Mouse (Mus musculus) midbrain, embryonic 14.5 days (tissue): ENCODE measurements at regions not wholly inside any gene's neighbourhood (a gene's known extent, or its start where the extent isn't known, plus 50 kb on each side); places are given as distances from the start of the nearest gene placed in this dataset.
A peak's percentile ranks its signal among the peaks of the same experiment; 100 is the strongest.

Experiments used
- ATAC-seq: fragments of 200-750 bp; cut with Nextera tagmentation; 2 replicates; pipeline ENCODE4 v1.8.0; 2017; ENCODE audit warnings: moderate number of reproducible peaks, moderate library complexity; ENCODE audit not compliant: low FRiP score, low TSS enrichment
- DNase-seq: peaks from one replicate; pipeline ENCODE4 v3.0.0-alpha.2; 2015
- H3K27ac ChIP-seq: fragments of 300-500 bp; sonication (generic); replicated peaks from 2 replicates; pipeline ENCODE4 v1.5.1; 2014; ENCODE audit warnings: mild to moderate bottlenecking, low read depth, low read length, moderate library complexity
- H3K27me3 ChIP-seq: fragments of 300-500 bp; sonication (generic); 2 replicates; pipeline ENCODE4 v1.6.1; 2014; ENCODE audit warnings: low read length, control low read depth, mixed read lengths; ENCODE audit not compliant: control insufficient read depth, insufficient read depth
- H3K36me3 ChIP-seq: fragments of 300-500 bp; sonication (generic); 2 replicates; pipeline ENCODE4 v1.6.1; 2014; ENCODE audit warnings: low read length, control low read depth; ENCODE audit not compliant: control insufficient read depth, insufficient read depth
- H3K4me1 ChIP-seq: fragments of 300-500 bp; sonication (generic); 2 replicates; pipeline ENCODE4 v1.6.1; 2014; ENCODE audit warnings: mild to moderate bottlenecking, antibody characterized with exemption, low read length, control low read depth; ENCODE audit not compliant: control insufficient read depth, insufficient read depth
- H3K4me2 ChIP-seq: fragments of 300-500 bp; sonication (generic); 2 replicates; pipeline ENCODE4 v1.6.1; 2014; ENCODE audit warnings: mild to moderate bottlenecking, low read length, moderate library complexity
- H3K4me3 ChIP-seq: fragments of 300-500 bp; sonication (generic); replicated peaks from 2 replicates; pipeline ENCODE4 v1.5.1; 2014; ENCODE audit warnings: low read depth, low read length
- H3K9ac ChIP-seq: fragments of 300-500 bp; sonication (generic); replicated peaks from 2 replicates; pipeline ENCODE4 v1.6.1; 2014; ENCODE audit warnings: mild to moderate bottlenecking, low read length, moderate library complexity
- H3K9me3 ChIP-seq: fragments of 300-500 bp; sonication (generic); 2 replicates; pipeline ENCODE4 v1.6.1; 2016; ENCODE audit warnings: low read length, control low read depth, mixed read lengths; ENCODE audit not compliant: control insufficient read depth
- whole genome bisulfite sequencing: fragments of 180-500 bp; shearing (Covaris S2); extraction: QIAGEN DNeasy Blood & Tissue Kit; methylation state at CpG from one replicate; pipeline ENCODE4 v1.1.7; 2014; 5-methylcytosine and 5-hydroxymethylcytosine counted together

- no peak overlapping the region for H3K4me3 ChIP-seq
- no peak overlapping the region for H3K4me2 ChIP-seq
- H3K36me3 ChIP-seq: no peaks in the 10 kb centered on the region
- H3K9me3 ChIP-seq: no peaks in the 10 kb centered on the region
- no peaks in the 10 kb centered on the region for H3K4me1 ChIP-seq
- no peak overlapping the region for H3K9ac ChIP-seq
- no peaks in the 10 kb centered on the region for H3K27me3 ChIP-seq
- ATAC-seq: no peak
- 78% methylated on average over 6 of the region's 6 CpGs for WGBS
- no peak for DNase-seq
- H3K27ac ChIP-seq: no peak overlapping the region
Measured at GRCm38 (mm10) chr12:63598905-63599304, 875.6 kb downstream of the Fscb start.

DNA sequence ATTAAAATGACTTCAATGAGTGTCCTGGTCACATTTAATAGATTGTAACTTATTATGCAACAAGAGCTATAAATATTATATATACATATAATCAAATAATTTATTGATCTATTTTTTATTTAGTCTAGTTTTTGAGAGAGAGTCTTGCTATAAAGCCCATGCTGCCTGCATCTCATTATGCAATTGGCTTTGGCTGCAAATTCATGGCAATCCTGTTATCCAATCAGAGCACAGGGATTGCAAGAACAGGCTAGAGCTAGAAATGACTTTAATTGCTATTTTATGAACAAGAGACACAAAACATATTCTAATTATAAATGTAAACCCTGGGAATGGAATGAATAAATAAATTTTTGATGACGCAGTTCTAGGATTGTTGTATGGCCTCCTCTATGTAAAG is 919.8 kb downstream of the Fscb start:
- DNase-seq (peak; percentile 4), ATAC-seq (no peak)
- no peaks in the 10 kb centered on the region for H3K9me3 ChIP-seq
- H3K36me3 ChIP-seq: no peaks in the 10 kb centered on the region
- WGBS: 90% methylated on average over 1 of the region's 1 CpGs
- no peak overlapping the region for H3K9ac ChIP-seq
- H3K4me1 ChIP-seq: no peaks in the 10 kb centered on the region
- H3K4me3 ChIP-seq: no peak overlapping the region
- no peaks in the 10 kb centered on the region for H3K27me3 ChIP-seq
- no peak overlapping the region for H3K4me2 ChIP-seq
- no peak overlapping the region for H3K27ac ChIP-seq

GRCm38 (mm10) chr12:63552831-63553230 is 921.7 kb downstream of the Fscb start:
- no peak overlapping the region for H3K4me3 ChIP-seq
- no peak overlapping the region for H3K4me2 ChIP-seq
- no peaks in the 10 kb centered on the region for H3K4me1 ChIP-seq
- H3K9me3 ChIP-seq: no peaks in the 10 kb centered on the region
- no peaks in the 10 kb centered on the region for H3K27me3 ChIP-seq
- WGBS: 80% methylated on average over 4 of the region's 4 CpGs
- no peak for ATAC-seq
- DNase-seq: no peak
- no peaks in the 10 kb centered on the region for H3K36me3 ChIP-seq
- no peak overlapping the region for H3K27ac ChIP-seq
- no peak overlapping the region for H3K9ac ChIP-seq

- H3K4me1 ChIP-seq: no peaks in the 10 kb centered on the region
- no peaks in the 10 kb centered on the region for H3K9me3 ChIP-seq
- H3K27me3 ChIP-seq: no peaks in the 10 kb centered on the region
- no peak overlapping the region for H3K27ac ChIP-seq
- no peak overlapping the region for H3K4me2 ChIP-seq
- 40% methylated on average over 1 of the region's 1 CpGs for WGBS
- no peak for ATAC-seq
- no peaks in the 10 kb centered on the region for H3K36me3 ChIP-seq
- H3K9ac ChIP-seq: no peak overlapping the region
- no peak for DNase-seq
- no peak overlapping the region for H3K4me3 ChIP-seq
Measured at GRCm38 (mm10) chr12:63534084-63534483, 940.4 kb downstream of the Fscb start.

- no peak overlapping the region for H3K9ac ChIP-seq
- H3K4me1 ChIP-seq: no peaks in the 10 kb centered on the region
- H3K4me2 ChIP-seq: no peak overlapping the region
- H3K9me3 ChIP-seq: no peaks in the 10 kb centered on the region
- 86% methylated on average over 3 of the region's 3 CpGs for WGBS
- no peak for ATAC-seq
- H3K27ac ChIP-seq: no peak overlapping the region
- no peaks in the 10 kb centered on the region for H3K36me3 ChIP-seq
- no peak overlapping the region for H3K4me3 ChIP-seq
- no peaks in the 10 kb centered on the region for H3K27me3 ChIP-seq
- no peak for DNase-seq
Measured at GRCm38 (mm10) chr12:63503774-63504173, 970.7 kb downstream of the Fscb start.

DNA sequence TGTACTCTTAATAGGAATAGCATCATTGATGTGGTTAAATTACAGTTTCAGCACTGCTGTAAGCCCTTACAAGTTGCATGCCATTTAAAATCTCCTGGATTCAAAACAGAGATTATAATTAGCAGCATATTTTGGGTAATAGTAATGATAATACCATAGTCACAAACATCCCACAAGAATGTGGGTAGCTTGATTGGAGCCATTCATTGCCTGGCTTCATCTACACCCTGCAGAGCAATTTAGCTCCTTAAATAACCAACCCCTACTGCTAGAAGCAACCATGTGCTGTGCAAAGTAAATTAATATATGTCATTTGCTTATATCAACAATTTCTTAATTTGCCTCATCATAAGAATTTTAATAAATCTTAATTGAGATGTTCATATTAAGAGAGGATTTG is 984.1 kb downstream of the Fscb start:
- no peak overlapping the region for H3K27ac ChIP-seq
- H3K27me3 ChIP-seq: no peaks in the 10 kb centered on the region
- no peaks in the 10 kb centered on the region for H3K4me1 ChIP-seq
- no peak overlapping the region for H3K4me2 ChIP-seq
- no peak overlapping the region for H3K9ac ChIP-seq
- no peaks in the 10 kb centered on the region for H3K36me3 ChIP-seq
- no peak overlapping the region for H3K4me3 ChIP-seq
- H3K9me3 ChIP-seq: no peaks in the 10 kb centered on the region
- DNase-seq (no peak), ATAC-seq (no peak)

GRCm38 (mm10) chr12:63484087-63484486 is 990.4 kb downstream of the Fscb start:
- no peak for DNase-seq
- H3K36me3 ChIP-seq: no peaks in the 10 kb centered on the region
- H3K27me3 ChIP-seq: no peaks in the 10 kb centered on the region
- ATAC-seq: no peak
- H3K27ac ChIP-seq: no peak overlapping the region
- H3K4me3 ChIP-seq: no peak overlapping the region
- H3K9me3 ChIP-seq: no peaks in the 10 kb centered on the region
- H3K4me1 ChIP-seq: no peaks in the 10 kb centered on the region
- H3K9ac ChIP-seq: no peak overlapping the region
- H3K4me2 ChIP-seq: no peak overlapping the region

GRCm38 (mm10) chr12:63468936-63469335 is 1005.6 kb downstream of the Fscb start:
- H3K9ac ChIP-seq: no peak overlapping the region
- no peak for DNase-seq
- no peak for ATAC-seq

More at GRCm38 (mm10) chr12:63468936-63469335, 1005.6 kb downstream of the Fscb start:
- Histone ChIP-seq H3K27ac (no peak overlapping the region), H3K27me3 (no peaks in the 10 kb centered on the region), H3K36me3 (no peaks in the 10 kb centered on the region), H3K4me2 (no peak overlapping the region), H3K4me1 (no peaks in the 10 kb centered on the region), H3K4me3 (no peak overlapping the region), H3K9me3 (no peaks in the 10 kb centered on the region)
